Mouse (Mus musculus) CH12.LX (cell line): ENCODE data around the gene Samsn1.

Source experiments
- CHD2 ChIP-seq: IDR thresholded peaks from 2 replicates; pipeline ENCODE4 v1.6.1; 2011; ENCODE audit warnings: low read length, improper control_type of control experiment
- CTCF ChIP-seq, 2 experiments: IDR thresholded peaks in 1 of 2; conservative IDR thresholded peaks in 1 of 2; 2 replicates each; pipeline ENCODE4 v1.5.1; 2011 to 2012; ENCODE audit warnings: low read depth in 2 of 2, low read length in 2 of 2, improper control_type of control experiment in 1 of 2, inconsistent platforms in 1 of 2, mild to moderate bottlenecking in 1 of 2, moderate library complexity in 1 of 2
- E2F4 ChIP-seq: IDR thresholded peaks from 2 replicates; pipeline ENCODE4 v1.6.1; 2011; ENCODE audit warnings: low read depth, low read length, improper control_type of control experiment; ENCODE audit not compliant: insufficient replicate concordance
- ETS1 ChIP-seq: conservative IDR thresholded peaks from 2 replicates; pipeline ENCODE4 v1.6.1; 2012; ENCODE audit warnings: low read depth, mild to moderate bottlenecking, inconsistent platforms, low read length, improper control_type of control experiment, moderate library complexity
- JUND ChIP-seq: conservative IDR thresholded peaks from 2 replicates; pipeline ENCODE4 v1.6.1; 2011; ENCODE audit warnings: low read depth, low read length, improper control_type of control experiment
- MEF2A ChIP-seq: IDR thresholded peaks from 2 replicates; pipeline ENCODE4 v1.6.1; 2014; ENCODE audit warnings: low read depth, mild to moderate bottlenecking, inconsistent platforms, low read length, improper control_type of control experiment, borderline replicate concordance
- MYC ChIP-seq: IDR thresholded peaks from 2 replicates; pipeline ENCODE4 v1.6.1; 2011; ENCODE audit warnings: low read depth, mild to moderate bottlenecking, improper control_type of control experiment, low read length
- POLR2A ChIP-seq: IDR thresholded peaks from 2 replicates; pipeline ENCODE4 v1.6.1; 2011; ENCODE audit warnings: low read depth, mild to moderate bottlenecking, improper control_type of control experiment, low read length
- UBTF ChIP-seq: IDR thresholded peaks from 2 replicates; pipeline ENCODE4 v1.6.1; 2012; ENCODE audit warnings: low read depth, mild to moderate bottlenecking, inconsistent platforms, low read length, improper control_type of control experiment, moderate library complexity

GRCm38 (mm10) chr16:75889081-75889646, 132.9 kb downstream of the Samsn1 start:
- TF ChIP-seq MYC (no peak), CHD2 (no peak), UBTF (no peak), POLR2A (no peak), CTCF (conservative IDR thresholded peaks at IDR 0.05 in 1 of 2, IDR thresholded peaks at IDR 0.05 in 1 of 2; ENCODE audit: low read depth in 2 of 2, low read length in 2 of 2) (no peak), MEF2A (no peak), ETS1 (no peak), JUND (no peak), E2F4 (no peak)
